Mouse (Mus musculus) yolk sac, embryonic 10.5 days (tissue): ENCODE data around the gene Zfp799.

Source experiments
- DNase-seq: peaks from one replicate; pipeline ENCODE4 v3.0.0-alpha.2; 2017; ENCODE audit warnings: low spot score

The Zfp799 gene

DNA sequence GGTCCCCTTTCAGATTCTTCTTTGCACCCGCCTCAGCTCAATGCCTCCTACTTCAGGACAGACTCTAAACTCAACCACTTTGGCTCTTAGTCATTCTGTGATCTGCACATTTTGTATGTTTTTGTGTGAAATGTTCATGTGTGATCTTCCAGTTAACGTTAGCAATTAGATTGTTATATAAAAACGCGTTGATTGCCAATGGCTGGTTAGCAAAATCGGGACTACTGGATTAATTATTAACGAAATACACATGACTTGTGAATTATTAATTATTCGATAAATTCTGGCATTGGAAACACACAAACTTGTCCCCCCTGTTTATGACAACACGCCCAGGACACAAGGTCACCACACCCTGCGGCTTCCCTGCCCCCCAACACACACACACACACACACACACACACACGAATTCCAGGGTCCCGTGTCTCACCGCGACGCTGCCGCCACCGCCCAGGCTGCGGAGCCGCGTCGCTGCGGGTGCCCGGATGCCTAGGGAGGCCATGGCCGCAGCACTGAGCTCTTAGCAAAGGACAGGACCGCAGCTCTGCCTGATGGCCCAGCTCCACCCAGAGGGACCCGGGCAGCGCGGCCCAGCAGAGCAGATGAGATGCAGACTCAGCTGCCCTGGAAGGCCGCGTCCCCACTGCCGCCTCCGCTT lies 42.5 kb downstream of the Zfp799 start:
- no peak for DNase-seq

- peak; percentile 10 for DNase-seq
Measured at GRCm38 (mm10) chr17:32786944-32787343, 43.1 kb downstream of the Zfp799 start.

GRCm38 (mm10) chr17:32785656-32786055 lies 44.4 kb downstream of the Zfp799 start:
- no peak for DNase-seq

GRCm38 (mm10) chr17:32777564-32777963 lies 52.5 kb downstream of the Zfp799 start:
- DNase-seq, result no peak

DNA sequence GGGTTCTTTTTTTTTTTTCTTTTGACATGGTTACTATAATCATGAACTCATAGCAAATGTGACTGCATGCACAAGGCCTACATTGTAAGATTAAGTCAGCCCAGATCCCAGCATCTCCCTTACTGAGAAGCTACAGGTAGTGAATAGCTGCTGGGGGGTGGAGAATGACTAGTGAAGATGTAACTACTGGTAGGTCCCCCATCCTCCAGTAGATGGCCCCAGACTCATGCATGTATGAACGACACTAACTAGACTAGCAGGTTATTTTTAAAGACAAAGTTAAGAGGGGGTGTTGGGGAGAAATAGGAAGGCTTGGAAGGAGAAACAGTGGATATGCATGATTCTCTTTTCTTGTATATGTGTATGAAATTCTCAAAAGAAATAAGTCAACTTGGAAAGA lies 58.8 kb downstream of the Zfp799 start:
- DNase-seq, result no peak

GRCm38 (mm10) chr17:32766422-32766821 lies 63.6 kb downstream of the Zfp799 start:
- DNase-seq, result no peak
